In genomic region chr1:133421061-133421460, GRCm38 (mm10) we compare ENCODE assay signal across 16 mouse cellular contexts. TPM values are rescaled to one million over a fixed set of nuclear protein-coding genes. Genes with fewer than 3 reads are reported as not detected.
DNase-seq lines count a peak whose midpoint lies in the region; ATAC-seq and TF ChIP-seq lines count a peak whose summit lies in the region.
"Had no signal": no experiment of that assay in that cellular context is flagged by ENCODE, and none has a peak within 500 bp of the region (broad histone marks: within the 10 kb centered on the region; RNA-seq: fewer than 3 reads in every experiment).

No protein-coding gene starts in this region.

- peaks cover 4% of the 10 kb centered on the region; the same call in 1 of the 2 replicates for H3K27me3 ChIP-seq in heart, embryonic 15.5 days
- H3K27me3 ChIP-seq in lung, embryonic 14.5 days (ENCODE audit: insufficient read depth, low read length), result no peaks in the 10 kb centered on the region; the same call in 1 of the 2 replicates
- no peaks in the 10 kb centered on the region for H3K27me3 ChIP-seq in hindbrain, embryonic 15.5 days
- H3K27me3 ChIP-seq in neural tube, embryonic 15.5 days (replicated peaks), result no peaks in the 10 kb centered on the region

- 54% methylated on average over 2 of the region's 2 CpGs for WGBS in heart, embryonic 15.5 days
- 68% methylated on average over 2 of the region's 2 CpGs for WGBS in lung, embryonic 14.5 days
- 19% methylated on average over 2 of the region's 2 CpGs for WGBS in hindbrain, embryonic 15.5 days
- 34% methylated on average over 2 of the region's 2 CpGs for WGBS in neural tube, embryonic 15.5 days

- no peak overlapping the region for H3K27ac ChIP-seq in heart, embryonic 15.5 days
- peak overlapping the region; percentile 6; the same call in 1 of the 2 replicates for H3K27ac ChIP-seq in lung, embryonic 14.5 days (ENCODE audit: low read depth)
- no peak overlapping the region for H3K27ac ChIP-seq in hindbrain, embryonic 15.5 days (replicated peaks)
- no peak overlapping the region for H3K27ac ChIP-seq in neural tube, embryonic 15.5 days (replicated peaks)
- H3K27ac ChIP-seq: forebrain, embryonic 12.5 days; limb, embryonic 12.5 days had no signal

- no peak for ATAC-seq in heart, embryonic 15.5 days (replicated peaks; ENCODE audit: insufficient number of reproducible peaks, insufficient read depth, low FRiP score, low read depth)
- ATAC-seq in lung, embryonic 14.5 days (ENCODE audit: insufficient read depth), result no peak
- no peak for ATAC-seq in hindbrain, embryonic 15.5 days (ENCODE audit: low FRiP score, low read depth)
- no peak for ATAC-seq in neural tube, embryonic 15.5 days (ENCODE audit: low FRiP score)

- intact Hi-C loops in heart, postnatal 25 days (cut with DNase I), result no loop called here

- peak overlapping the region; percentile 9 for H3K4me2 ChIP-seq in heart, embryonic 15.5 days
- peak overlapping the region; percentile 98; the same call in 1 of the 2 replicates for H3K4me2 ChIP-seq in lung, embryonic 14.5 days
- H3K4me2 ChIP-seq in hindbrain, embryonic 15.5 days, result peak overlapping the region; percentile 100; the same call in 1 of the 2 replicates
- H3K4me2 ChIP-seq in neural tube, embryonic 15.5 days, result peak overlapping the region; percentile 100; the same call in 1 of the 2 replicates

- no peak for DNase-seq in heart, postnatal 25 days (ENCODE audit: low spot score)
- DNase-seq in lung, embryonic 14.5 days, result no peak
- DNase-seq in lung, postnatal 36 days, result no peak
- DNase-seq in MN1 (ENCODE audit: low spot score), result no peak
- no peak for DNase-seq in cerebellum, adult 9-11 months
- DNase-seq: adrenal gland, postnatal 14 days; cerebellum, adult 11 months; layer of hippocampus, adult 9-11 months; lung, postnatal 14 days had no signal

- no peaks in the 10 kb centered on the region for H3K36me3 ChIP-seq in heart, embryonic 15.5 days
- no peaks in the 10 kb centered on the region for H3K36me3 ChIP-seq in lung, embryonic 14.5 days (ENCODE audit: insufficient read depth)
- H3K36me3 ChIP-seq in hindbrain, embryonic 15.5 days, result no peaks in the 10 kb centered on the region
- H3K36me3 ChIP-seq in neural tube, embryonic 15.5 days, result no peaks in the 10 kb centered on the region
- H3K36me3 ChIP-seq: forebrain, embryonic 12.5 days; limb, embryonic 12.5 days had no signal

- no peak for TF ChIP-seq CTCF in lung, embryonic 14.5 days (IDR thresholded peaks at IDR 0.05; ENCODE audit: low read depth)

- no peak overlapping the region for H3K4me3 ChIP-seq in heart, embryonic 15.5 days
- H3K4me3 ChIP-seq in lung, embryonic 14.5 days (ENCODE audit: low read depth, low read length), result no peak overlapping the region
- H3K4me3 ChIP-seq in hindbrain, embryonic 15.5 days, result no peak overlapping the region
- H3K4me3 ChIP-seq in neural tube, embryonic 15.5 days (replicated peaks), result no peak overlapping the region
- H3K4me3 ChIP-seq: forebrain, embryonic 12.5 days; limb, embryonic 12.5 days; myocyte had no signal

- peaks cover 47% of the 10 kb centered on the region for H3K4me1 ChIP-seq in heart, embryonic 15.5 days (replicated peaks)
- peaks cover 19% of the 10 kb centered on the region for H3K4me1 ChIP-seq in lung, embryonic 14.5 days (ENCODE audit: insufficient read depth)
- H3K4me1 ChIP-seq in hindbrain, embryonic 15.5 days (replicated peaks), result peaks cover 41% of the 10 kb centered on the region
- peaks cover 42% of the 10 kb centered on the region for H3K4me1 ChIP-seq in neural tube, embryonic 15.5 days

- no peaks in the 10 kb centered on the region for H3K9me3 ChIP-seq in heart, embryonic 15.5 days (replicated peaks)
- H3K9me3 ChIP-seq in lung, embryonic 14.5 days (ENCODE audit: low read depth, low read length), result no peaks in the 10 kb centered on the region
- no peaks in the 10 kb centered on the region for H3K9me3 ChIP-seq in hindbrain, embryonic 15.5 days
- H3K9me3 ChIP-seq in neural tube, embryonic 15.5 days (replicated peaks), result no peaks in the 10 kb centered on the region
- H3K9me3 ChIP-seq: forebrain, embryonic 12.5 days; limb, embryonic 12.5 days had no signal

- no peak overlapping the region for H3K9ac ChIP-seq in heart, embryonic 15.5 days
- H3K9ac ChIP-seq in lung, embryonic 14.5 days, result no peak overlapping the region
- H3K9ac ChIP-seq in hindbrain, embryonic 15.5 days, result no peak overlapping the region
- H3K9ac ChIP-seq in neural tube, embryonic 15.5 days (replicated peaks), result 0 out of 2 replicates have a peak overlapping the region, but pooled peaks have one; percentile 28
- H3K9ac ChIP-seq: forebrain, embryonic 12.5 days; limb, embryonic 12.5 days had no signal

RNA-seq across cellular contexts. Expression of gene Sox13, which starts 3.1 kb away (rescaled TPM):
- polyA plus RNA-seq in heart, embryonic 15.5 days (2015; fragmentation: Nextera tagmentation; extraction: Ambion mirVana), result 4.5 and 6.2 TPM in 2 replicates
- 10 to 100 TPM; 15.2 to 19.9 TPM for total RNA-seq in heart, postnatal 25 days (2021)
- polyA plus RNA-seq in lung, embryonic 14.5 days (2014; fragmentation: Nextera tagmentation; extraction: Ambion mirVana), result 7.8 and 9.4 TPM in 2 replicates
- polyA plus RNA-seq in hindbrain, embryonic 15.5 days (2015; fragmentation: Nextera tagmentation; extraction: Ambion mirVana), result 6.0 and 7.3 TPM in 2 replicates
- polyA plus RNA-seq in neural tube, embryonic 15.5 days (2015; fragmentation: Nextera tagmentation; extraction: Ambion mirVana), result 4.0 and 6.7 TPM in 2 replicates

RNA-seq across cellular contexts. Expression of gene Etnk2, which starts 57.7 kb away (rescaled TPM):
- polyA plus RNA-seq in heart, embryonic 15.5 days (2015; fragmentation: Nextera tagmentation; extraction: Ambion mirVana), result 1.3 and 1.5 TPM in 2 replicates
- total RNA-seq in heart, postnatal 25 days (2021), result under 1 TPM; 0.45 to 0.57 TPM
- 2.8 and 3.7 TPM in 2 replicates for polyA plus RNA-seq in lung, embryonic 14.5 days (2014; fragmentation: Nextera tagmentation; extraction: Ambion mirVana)
- polyA plus RNA-seq in hindbrain, embryonic 15.5 days (2015; fragmentation: Nextera tagmentation; extraction: Ambion mirVana), result 21.1 and 22.4 TPM in 2 replicates
- 21.3 and 22.8 TPM in 2 replicates for polyA plus RNA-seq in neural tube, embryonic 15.5 days (2015; fragmentation: Nextera tagmentation; extraction: Ambion mirVana)
- total RNA-seq: granulocyte monocyte progenitor cell, adult 5-6 weeks had no signal

Comparison
In these comparisons a context has a peak if more than half of its experiments do, and no peak if none do; other contexts are left out.
1. H3K4me2 ChIP-seq: peak in every context shown above with its lines; median percentile 100 in hindbrain, embryonic 15.5 days; 100 in neural tube, embryonic 15.5 days; 98 in lung, embryonic 14.5 days; 9 in heart, embryonic 15.5 days.